16 mouse cellular contexts compared by ENCODE assay signal in the genomic region with DNA sequence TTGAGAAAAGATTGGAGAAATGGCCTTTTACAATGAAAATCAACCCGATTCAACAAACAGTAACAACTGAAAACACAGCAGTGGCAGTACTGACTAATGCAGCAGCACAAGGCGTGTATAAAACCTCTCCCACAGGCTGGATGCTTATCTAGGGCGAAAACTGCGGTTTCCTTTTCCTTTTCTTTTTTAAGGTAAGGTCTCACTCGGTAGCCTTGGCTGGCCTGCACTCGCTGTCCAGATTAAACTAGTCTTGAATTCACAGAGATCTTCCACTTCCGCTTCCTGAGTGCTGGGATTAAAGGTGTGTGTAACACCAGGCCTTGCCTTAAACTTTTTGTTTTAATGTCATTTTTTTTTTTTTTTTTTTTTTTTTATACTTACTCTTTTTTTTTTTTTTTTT.
A peak's percentile ranks its signal among the peaks of the same experiment; 100 is the strongest.
DNase-seq lines count a peak whose midpoint lies in the region.
"Had no signal": no experiment of that assay in that cellular context is flagged by ENCODE, and none has a peak within 500 bp of the region (broad histone marks: within the 10 kb centered on the region; RNA-seq: fewer than 3 reads in every experiment).

No protein-coding gene starts in this region.

- peak; percentile 91 for DNase-seq in 416B (ENCODE audit: low read depth)
- DNase-seq in CD4-positive helper T cell, adult 2 months (ENCODE audit: low read depth, low spot score), result peak; percentile 3
- peak; percentile 9 for DNase-seq in ZHBTc4 (ENCODE audit: low read depth, low spot score)
- DNase-seq in c-Kit-positive CD71-positive TER-119-positive erythroid progenitor cells, embryonic 14.5 days (ENCODE audit: low spot score), result no peak
- DNase-seq in cerebellum, postnatal 36 days, result no peak
- no peak for DNase-seq in thymus, adult 18-20 months
- DNase-seq: adrenal gland, adult 8-10 months; adrenal gland, postnatal 14 days; adrenal gland, postnatal 36 days; B cell, adult 2 months; cerebellum, adult 11 months; cerebellum, adult 18-20 months; cerebellum, adult 8-10 months; cerebellum, adult 9-11 months; cerebellum, postnatal 14 days; forebrain, postnatal 0 days had no signal

Comparison
In these comparisons a context has a peak if more than half of its experiments do, and no peak if none do; other contexts are left out.
1. DNase-seq: peak in 416B (single experiment), CD4-positive helper T cell, adult 2 months (single experiment) and ZHBTc4 (single experiment); none in c-Kit-positive CD71-positive TER-119-positive erythroid progenitor cells, embryonic 14.5 days (single experiment), cerebellum, postnatal 36 days (0 of 2) and thymus, adult 18-20 months (0 of 2).